Mouse (Mus musculus) frontal cortex, postnatal 25 days (tissue): ENCODE results near the gene Pga5.
A peak's percentile ranks its signal among the peaks of the same experiment; 100 is the strongest.

Experiments used
- DNase-seq, 2 experiments: peaks; one replicate each; pipeline ENCODE4 v3.0.0; 2022; ENCODE audit warnings: low spot score in 2 of 2

The Pga5 gene

GRCm38 (mm10) chr19:10677915-10678771 is at the start of gene Pga5:
Pga5 (minus strand) TSS chr19:10678071.
- peak; percentile 70 to 78 for DNase-seq

- DNase-seq: no peak
Observed at GRCm38 (mm10) chr19:10724629-10725363, 46.9 kb upstream of the Pga5 start.

GRCm38 (mm10) chr19:10723649-10724048 is 45.8 kb upstream of the Pga5 start:
- DNase-seq: no peak

- DNase-seq: no peak
Observed at GRCm38 (mm10) chr19:10723084-10723483, 45.2 kb upstream of the Pga5 start.

GRCm38 (mm10) chr19:10721064-10721463 is 43.2 kb upstream of the Pga5 start:
- no peak for DNase-seq

GRCm38 (mm10) chr19:10720524-10720923 is 42.7 kb upstream of the Pga5 start:
- no peak for DNase-seq

- no peak for DNase-seq
Observed at GRCm38 (mm10) chr19:10719751-10720150, 41.9 kb upstream of the Pga5 start.

DNA sequence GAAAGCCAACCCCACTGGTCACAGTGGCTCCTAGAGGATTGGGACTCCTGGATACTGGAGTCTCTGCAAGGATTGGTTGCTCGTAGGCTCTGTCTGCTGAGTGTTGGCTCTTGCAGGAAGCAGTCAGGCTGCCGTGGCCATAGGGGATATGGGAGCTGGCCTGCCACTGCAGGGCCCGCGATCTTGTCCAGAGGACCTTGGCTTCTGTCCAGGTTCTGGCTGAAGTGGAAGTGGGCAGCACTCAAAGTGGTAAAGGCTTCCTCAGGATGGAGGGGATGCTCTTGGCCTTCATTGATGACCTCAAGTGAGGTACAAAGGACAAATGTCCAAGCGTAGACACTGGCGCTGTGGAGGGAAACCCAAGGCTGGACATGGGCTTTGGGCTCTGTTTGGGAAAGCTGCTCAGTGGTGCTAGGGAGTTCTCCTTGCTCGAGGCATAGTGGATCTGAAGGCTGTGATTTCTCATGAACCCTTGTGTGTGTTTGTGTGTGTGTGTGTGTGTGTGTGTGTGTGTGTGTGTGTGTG is 40.4 kb upstream of the Pga5 start:
- no peak for DNase-seq

GRCm38 (mm10) chr19:10715476-10715875 is 37.6 kb upstream of the Pga5 start:
- DNase-seq: no peak

GRCm38 (mm10) chr19:10714682-10715475 is 37.0 kb upstream of the Pga5 start:
- peak; percentile 51 to 79 for DNase-seq

GRCm38 (mm10) chr19:10714168-10714567 is 36.3 kb upstream of the Pga5 start:
- DNase-seq: no peak

DNA sequence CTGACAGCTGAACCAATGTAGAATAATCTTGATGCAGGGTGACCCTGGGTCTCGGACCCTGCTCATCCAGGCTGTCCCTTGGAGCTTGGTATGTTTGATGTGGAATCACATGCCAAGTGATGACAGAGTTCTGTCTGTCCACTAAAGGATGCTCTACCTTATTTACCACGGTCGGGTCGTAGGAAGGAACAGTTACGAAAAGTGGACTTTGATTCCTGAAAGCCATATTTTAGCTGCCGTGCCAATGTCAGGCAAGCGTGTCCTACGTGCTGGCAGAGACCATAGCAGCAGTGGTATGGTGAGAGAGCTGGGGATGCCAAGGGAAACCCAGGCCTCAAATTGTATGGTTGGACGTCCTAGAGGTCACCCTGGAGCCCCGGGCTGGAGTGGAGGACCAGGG is 35.7 kb upstream of the Pga5 start:
- DNase-seq: no peak

GRCm38 (mm10) chr19:10712646-10713045 is 34.8 kb upstream of the Pga5 start:
- DNase-seq: no peak

DNA sequence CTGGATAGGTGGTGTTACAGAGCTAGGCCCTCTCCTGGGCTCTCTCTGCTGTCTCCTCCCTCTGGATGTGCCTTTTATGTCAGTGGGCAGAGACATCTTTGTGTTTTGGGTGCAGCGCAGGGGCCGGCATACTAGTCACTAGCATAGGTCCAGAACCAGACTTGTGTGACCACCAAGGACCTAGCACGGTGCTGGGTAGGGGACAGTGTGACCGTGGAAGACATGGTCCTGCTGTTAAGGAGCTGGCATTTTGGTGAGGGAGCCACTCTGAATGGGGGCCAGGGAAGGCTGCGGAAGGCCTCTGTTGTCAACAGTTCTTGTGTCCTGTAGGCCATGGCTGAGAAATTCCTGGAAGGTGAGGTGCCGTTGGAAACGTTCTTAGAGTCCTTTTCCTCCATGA is 34.3 kb upstream of the Pga5 start:
- no peak for DNase-seq

GRCm38 (mm10) chr19:10710751-10711150 is 32.9 kb upstream of the Pga5 start:
- no peak for DNase-seq

GRCm38 (mm10) chr19:10710088-10710511 is 32.2 kb upstream of the Pga5 start:
- peak; percentile 59 to 68 for DNase-seq

DNA sequence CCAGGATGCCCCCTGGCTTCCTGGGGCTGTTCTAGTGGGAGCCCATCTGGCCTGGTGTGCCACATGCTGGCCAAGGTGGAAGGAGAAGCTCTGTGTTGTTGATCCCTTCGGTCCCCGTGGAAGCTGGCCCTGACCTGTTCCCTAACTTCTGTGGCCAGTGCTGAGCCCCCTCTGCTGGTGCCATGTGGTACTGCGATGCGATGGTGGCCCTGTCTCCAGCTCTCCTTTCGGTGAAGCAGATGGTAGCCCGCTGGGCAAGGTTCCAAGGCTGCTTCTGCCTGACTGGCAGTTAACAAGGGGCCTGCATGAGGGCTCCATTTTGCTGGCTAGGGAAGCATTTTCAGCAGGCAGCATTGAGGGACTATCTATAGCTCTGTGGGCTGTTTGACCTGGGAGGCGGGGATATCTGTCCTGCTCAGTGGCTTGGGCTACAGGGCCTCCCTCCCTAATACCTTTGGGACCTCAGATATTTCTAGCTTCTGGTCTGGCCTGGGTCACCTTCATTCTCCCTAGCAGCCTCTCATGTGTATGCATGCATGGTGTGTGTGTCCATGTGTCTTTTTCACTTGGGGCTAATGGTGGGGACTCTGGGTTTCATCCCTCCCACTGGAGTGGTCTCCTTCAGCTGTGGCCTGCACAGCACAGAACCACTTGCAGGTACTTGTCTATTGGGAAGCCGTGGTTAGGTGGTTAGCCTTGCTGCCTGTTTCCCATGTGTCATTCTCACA is 31.7 kb upstream of the Pga5 start:
- DNase-seq: peak; percentile 99

GRCm38 (mm10) chr19:10708900-10709299 is 31.0 kb upstream of the Pga5 start:
- no peak for DNase-seq

GRCm38 (mm10) chr19:10707881-10708280 is 30.0 kb upstream of the Pga5 start:
- DNase-seq: no peak

GRCm38 (mm10) chr19:10707087-10707875 is 29.4 kb upstream of the Pga5 start:
- no peak for DNase-seq
